Mouse (Mus musculus): ENCODE data around the gene F12.

DNA sequence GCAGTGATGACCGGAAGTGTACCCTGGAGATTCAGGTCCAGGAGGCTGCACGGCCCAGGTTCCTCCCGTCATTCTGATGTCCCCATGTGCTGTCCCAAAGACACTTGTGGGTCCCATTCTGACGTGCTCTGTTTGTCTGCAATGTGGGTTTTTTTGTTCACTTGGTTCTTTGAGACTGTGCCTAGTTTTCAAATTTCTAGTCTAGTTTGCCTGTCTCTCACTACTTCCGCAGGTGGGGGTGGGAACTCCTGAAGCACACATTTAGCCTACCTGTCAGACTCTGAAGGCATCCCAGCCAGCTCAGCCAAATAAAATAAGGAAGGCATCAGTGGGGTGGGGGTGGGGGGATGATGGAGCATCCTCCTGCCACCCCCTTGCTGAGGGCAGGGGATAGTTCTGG is 21.5 kb upstream of the F12 start:
- TF ChIP-seq CTCF (IDR thresholded peaks at IDR 0.05; ENCODE audit: extremely low read depth, insufficient read depth, insufficient read length, insufficient replicate concordance) (no peak), POLR2A (IDR thresholded peaks at IDR 0.05; ENCODE audit: low read depth, low read length) (no peak)

Data from spleen, adult 2 months (tissue).